Mouse (Mus musculus): ENCODE data around the gene Fnbp4. TPM values are rescaled to one million over a fixed set of nuclear protein-coding genes. Genes with fewer than 3 reads are reported as not detected.
"Not testable (repeated sequence)": the region's sequence is repeated elsewhere in the genome, so short reads cannot be mapped to it uniquely, and the experiment has no call there.

Fnbp4 gene
- polyA plus RNA-seq, 1 experiment from 2014 or later: 125 TPM

DNA sequence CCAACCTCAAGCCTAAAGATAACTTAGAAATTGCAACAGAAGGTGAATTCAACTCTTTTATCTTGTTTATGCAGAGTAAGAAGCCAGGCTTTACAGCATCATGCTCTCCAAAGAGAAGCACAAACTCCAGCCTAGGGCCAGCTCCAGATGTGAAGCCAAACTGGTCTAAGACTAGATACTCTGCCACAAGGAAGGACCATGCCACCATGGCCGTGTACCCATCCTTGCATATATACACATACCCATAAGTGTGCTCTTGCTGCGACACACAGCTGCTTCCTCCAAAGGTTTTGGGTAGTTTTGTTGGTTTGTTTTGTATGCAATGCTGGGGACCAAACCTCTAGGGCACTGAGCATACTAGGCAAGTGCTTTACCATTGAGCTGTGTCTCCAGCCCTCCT, 70.1 kb downstream of the Fnbp4 start:
- H3K27me3 ChIP-seq (ENCODE audit: low read depth, poor library complexity, severe bottlenecking): no peaks in the 10 kb centered on the region
- H3K27ac ChIP-seq: no peak overlapping the region
- no peaks in the 10 kb centered on the region for H3K36me3 ChIP-seq
- H3K4me1 ChIP-seq: no peaks in the 10 kb centered on the region
- no peak for DNase-seq (ENCODE audit: low spot score)
- 88% methylated on average over 2 of the region's 2 CpGs for WGBS
- no peaks in the 10 kb centered on the region for H3K9me3 ChIP-seq (replicated peaks)
- H3K4me3 ChIP-seq: no peak overlapping the region

DNA sequence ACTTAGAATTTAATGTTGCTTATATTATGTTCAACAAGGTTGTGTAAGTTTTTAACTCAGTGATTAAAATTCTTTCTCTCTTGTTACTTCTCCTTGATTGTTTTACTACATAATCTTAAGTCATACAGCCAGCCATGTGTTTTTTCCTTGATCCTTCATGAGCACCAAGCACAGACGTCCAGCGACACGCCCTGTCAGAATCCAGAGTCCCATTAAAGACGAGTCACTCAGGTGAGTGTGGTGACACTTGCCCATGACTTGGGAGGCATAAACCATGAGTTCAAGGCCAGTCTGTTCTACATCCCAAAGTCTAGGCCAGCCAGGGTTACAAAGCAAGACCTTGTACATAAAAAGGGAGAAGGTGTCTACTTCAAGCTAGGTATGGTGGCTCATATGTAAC, 71.0 kb downstream of the Fnbp4 start:
- H3K9me3 ChIP-seq (replicated peaks): no peaks in the 10 kb centered on the region
- H3K36me3 ChIP-seq: no peaks in the 10 kb centered on the region
- no peak for DNase-seq (ENCODE audit: low spot score)
- no peaks in the 10 kb centered on the region for H3K27me3 ChIP-seq (ENCODE audit: low read depth, poor library complexity, severe bottlenecking)
- no peak overlapping the region for H3K4me3 ChIP-seq
- H3K27ac ChIP-seq: no peak overlapping the region
- H3K4me1 ChIP-seq: no peaks in the 10 kb centered on the region
- WGBS: 80% methylated on average over 4 of the region's 4 CpGs

DNA sequence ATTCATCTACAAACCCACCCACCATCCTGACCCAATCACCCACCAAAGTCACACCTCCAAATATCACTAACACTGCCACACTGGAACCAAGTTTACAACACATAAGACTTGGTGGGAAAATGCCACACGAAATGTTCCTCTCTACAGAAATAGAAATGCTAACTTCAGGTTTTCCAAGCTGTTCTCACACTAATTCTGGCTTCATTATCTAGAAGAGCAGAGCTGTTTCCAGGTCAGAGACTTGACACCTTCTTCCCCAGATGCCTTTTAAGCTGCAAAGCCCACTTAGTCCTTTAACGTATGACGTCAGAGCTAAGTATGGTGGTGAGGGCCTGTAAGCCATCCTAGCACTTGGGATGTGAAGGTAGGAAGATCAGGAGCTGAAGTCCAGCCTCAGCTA, 73.5 kb downstream of the Fnbp4 start:
- H3K4me1 ChIP-seq: no peaks in the 10 kb centered on the region
- no peak for DNase-seq (ENCODE audit: low spot score)
- 86% methylated on average over 3 of the region's 3 CpGs for WGBS
- no peak overlapping the region for H3K4me3 ChIP-seq
- no peaks in the 10 kb centered on the region for H3K27me3 ChIP-seq (ENCODE audit: low read depth, poor library complexity, severe bottlenecking)
- H3K36me3 ChIP-seq: no peaks in the 10 kb centered on the region
- H3K9me3 ChIP-seq (replicated peaks): no peaks in the 10 kb centered on the region
- H3K27ac ChIP-seq: no peak overlapping the region

DNA sequence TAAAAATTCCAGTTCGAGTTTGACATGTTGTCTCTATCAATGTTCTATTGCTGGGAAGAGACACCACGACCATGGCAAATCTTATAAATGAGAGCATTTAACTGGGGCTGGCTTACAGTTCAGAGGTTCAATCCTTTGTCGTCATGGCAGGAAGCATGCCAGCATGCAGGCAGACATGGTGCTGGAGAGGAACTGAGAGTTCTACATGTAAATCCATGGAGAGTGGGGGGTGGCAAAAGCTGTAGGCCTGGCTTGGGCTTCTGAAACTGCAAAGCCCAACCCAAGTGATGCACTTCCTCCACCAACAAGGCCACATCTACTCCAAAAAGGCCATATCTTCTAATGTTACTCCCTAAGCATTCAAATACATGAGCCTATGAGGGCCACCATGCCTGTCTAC, 75.7 kb downstream of the Fnbp4 start:
- Histone ChIP-seq H3K4me1 (no peaks in the 10 kb centered on the region), H3K27ac (no peak overlapping the region), H3K9me3 (replicated peaks) (no peaks in the 10 kb centered on the region), H3K4me3 (no peak overlapping the region), H3K27me3 (ENCODE audit: low read depth, poor library complexity, severe bottlenecking) (no peaks in the 10 kb centered on the region), H3K36me3 (no peaks in the 10 kb centered on the region)
- 90% methylated on average over 3 of the region's 3 CpGs for WGBS
- no peak for DNase-seq (ENCODE audit: low spot score)

DNA sequence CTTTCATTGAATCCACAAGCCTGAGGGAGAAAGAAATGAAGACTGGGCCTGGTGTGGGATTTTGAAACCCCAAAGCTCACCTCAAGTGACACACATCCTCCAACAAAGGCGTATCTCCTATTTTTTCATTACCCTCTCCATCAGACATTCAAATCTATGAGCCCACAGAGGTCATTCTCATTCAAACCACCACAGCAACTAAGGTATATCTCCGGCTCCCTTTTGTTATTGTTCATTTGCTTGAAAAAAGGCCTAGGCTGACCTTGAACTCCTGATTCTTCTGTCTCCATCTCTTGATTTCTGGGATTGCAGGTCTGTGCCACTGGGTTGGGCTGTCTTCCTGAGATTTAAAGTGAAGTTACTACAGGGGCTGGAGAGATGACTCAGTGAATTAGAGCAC, 77.8 kb downstream of the Fnbp4 start:
- H3K36me3 ChIP-seq: no peaks in the 10 kb centered on the region
- no peak overlapping the region for H3K27ac ChIP-seq
- H3K4me1 ChIP-seq: no peaks in the 10 kb centered on the region
- WGBS: 90% methylated on average over 2 of the region's 2 CpGs
- H3K27me3 ChIP-seq (ENCODE audit: low read depth, poor library complexity, severe bottlenecking): no peaks in the 10 kb centered on the region
- DNase-seq (ENCODE audit: low spot score): no peak
- no peaks in the 10 kb centered on the region for H3K9me3 ChIP-seq (replicated peaks)
- no peak overlapping the region for H3K4me3 ChIP-seq

DNA sequence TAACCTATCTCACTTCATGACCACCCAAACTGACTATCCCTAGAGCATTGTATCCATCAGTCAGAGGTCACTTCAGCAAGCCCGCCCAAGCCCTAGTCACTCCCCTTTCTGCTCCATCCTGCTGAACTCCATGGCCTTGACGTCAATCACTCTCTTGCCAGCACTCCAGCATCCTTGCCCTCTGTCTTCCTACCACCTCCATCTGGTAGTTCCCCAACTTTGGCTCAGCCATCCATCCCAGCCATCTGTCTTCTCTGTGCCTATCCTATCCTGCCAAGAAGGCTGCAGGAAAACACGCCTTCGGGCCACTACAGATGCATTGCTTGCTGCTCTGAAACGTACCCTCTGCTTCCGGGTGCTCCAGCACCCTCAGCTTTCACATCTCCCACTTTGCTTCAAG, 78.6 kb downstream of the Fnbp4 start:
- no peaks in the 10 kb centered on the region for H3K27me3 ChIP-seq (ENCODE audit: low read depth, poor library complexity, severe bottlenecking)
- no peak overlapping the region for H3K27ac ChIP-seq
- H3K4me1 ChIP-seq: no peaks in the 10 kb centered on the region
- H3K9me3 ChIP-seq (replicated peaks): no peaks in the 10 kb centered on the region
- H3K4me3 ChIP-seq: no peak overlapping the region
- WGBS: 81% methylated on average over 6 of the region's 6 CpGs
- no peak for DNase-seq (ENCODE audit: low spot score)
- no peaks in the 10 kb centered on the region for H3K36me3 ChIP-seq

DNA sequence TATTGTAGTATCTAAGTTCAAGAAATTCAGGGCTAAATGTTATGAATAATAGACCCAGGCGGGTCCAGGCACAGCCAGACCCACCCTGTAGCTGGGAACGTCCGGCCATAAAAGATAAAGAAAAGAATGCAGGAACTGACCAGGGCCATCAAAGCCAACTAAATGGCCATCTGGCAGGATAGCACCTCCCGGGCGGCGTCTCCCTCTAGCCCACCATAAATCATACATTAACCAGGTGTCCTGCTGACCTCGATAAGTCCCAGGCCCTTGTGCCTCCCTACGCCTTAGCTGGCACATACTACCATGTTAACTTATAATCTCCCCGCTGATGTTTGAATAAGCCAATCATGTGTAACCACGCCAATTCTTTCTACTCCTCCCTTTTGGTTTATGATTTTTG, 79.4 kb downstream of the Fnbp4 start:
- not testable (repeated sequence) for H3K27ac ChIP-seq; H3K4me1 ChIP-seq; H3K27me3 ChIP-seq (ENCODE audit: low read depth, poor library complexity, severe bottlenecking); H3K9me3 ChIP-seq (replicated peaks); H3K4me3 ChIP-seq; H3K36me3 ChIP-seq; DNase-seq (ENCODE audit: low spot score)
- WGBS: 47% methylated on average over 10 of the region's 10 CpGs

DNA sequence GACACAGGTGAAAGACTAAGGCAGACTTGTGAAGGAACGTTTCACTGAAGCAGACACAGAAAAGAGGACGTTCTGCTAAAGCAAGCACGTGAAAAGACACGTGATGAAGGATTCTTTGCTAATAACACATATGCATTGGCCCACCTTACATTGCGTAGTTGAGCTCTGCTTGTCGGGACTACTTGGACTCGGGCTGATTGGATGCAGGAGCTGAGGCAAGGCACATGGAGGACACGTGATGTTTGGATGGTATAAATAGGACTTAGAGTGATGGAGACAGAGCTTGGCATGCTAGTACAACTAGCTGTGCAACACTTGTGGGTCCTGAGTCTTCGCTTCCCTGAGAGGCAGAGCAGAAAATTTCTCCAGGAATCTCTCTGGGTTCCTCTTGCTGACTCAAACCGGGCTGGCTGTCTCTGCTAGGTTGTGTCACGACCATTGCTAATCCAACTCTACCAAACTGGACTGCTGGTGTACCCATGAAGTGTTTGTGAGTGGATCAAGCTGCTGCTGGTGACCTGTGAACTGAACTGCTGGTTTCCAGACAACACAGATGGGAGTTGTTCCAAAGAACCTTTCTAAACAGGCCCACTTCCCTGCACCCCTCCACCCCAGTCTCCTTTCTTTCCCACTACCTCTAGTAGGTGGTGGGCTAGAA, 80.5 kb downstream of the Fnbp4 start:
- no peaks in the 10 kb centered on the region for H3K27me3 ChIP-seq (ENCODE audit: low read depth, poor library complexity, severe bottlenecking)
- DNase-seq (ENCODE audit: low spot score): no peak
- no peaks in the 10 kb centered on the region for H3K36me3 ChIP-seq
- H3K27ac ChIP-seq: no peak overlapping the region
- H3K9me3 ChIP-seq (replicated peaks): no peaks in the 10 kb centered on the region
- H3K4me3 ChIP-seq: no peak overlapping the region
- H3K4me1 ChIP-seq: no peaks in the 10 kb centered on the region
- 91% methylated on average over 11 of the region's 11 CpGs for WGBS

DNA sequence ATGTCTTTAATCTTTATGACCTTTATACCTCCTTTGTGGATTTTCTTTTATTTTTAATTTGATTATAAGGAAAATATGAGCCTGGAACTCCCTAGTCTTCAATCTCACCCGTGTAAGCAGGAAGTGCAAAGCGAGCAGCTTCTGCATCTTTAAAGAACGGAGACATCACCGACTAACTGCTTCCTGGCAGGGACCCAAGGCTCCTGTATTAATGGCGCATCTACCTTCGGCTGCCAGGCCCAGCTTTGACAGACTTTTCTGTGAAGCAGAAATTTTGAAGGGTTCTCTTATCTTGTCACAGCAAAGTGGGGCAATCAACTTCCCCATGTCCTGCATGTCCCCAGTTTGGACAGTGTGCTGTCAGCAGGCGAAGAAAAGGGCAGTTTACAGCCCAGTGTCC, 83.6 kb downstream of the Fnbp4 start:
- Histone ChIP-seq H3K27ac (no peak overlapping the region), H3K36me3 (no peaks in the 10 kb centered on the region), H3K27me3 (ENCODE audit: low read depth, poor library complexity, severe bottlenecking) (no peaks in the 10 kb centered on the region), H3K4me3 (no peak overlapping the region), H3K4me1 (no peaks in the 10 kb centered on the region), H3K9me3 (replicated peaks) (no peaks in the 10 kb centered on the region)
- 79% methylated on average over 7 of the region's 7 CpGs for WGBS
- DNase-seq (ENCODE audit: low spot score): no peak

Other genes starting within 250 kb of the Fnbp4 start
- 1.0 and 1.3 TPM in 2 replicates for gene Ptprj, start 164.7 kb upstream of the Fnbp4 start, polyA plus RNA-seq (2016; fragmentation: Nextera tagmentation; extraction: Ambion mirVana)
- 70.8 and 79.1 TPM in 2 replicates for gene Nup160, start 68.2 kb upstream of the Fnbp4 start, polyA plus RNA-seq (2016; fragmentation: Nextera tagmentation; extraction: Ambion mirVana)
- gene Agbl2, start 37.4 kb downstream of the Fnbp4 start, polyA plus RNA-seq (2016; fragmentation: Nextera tagmentation; extraction: Ambion mirVana): 0.33 and 0.36 TPM in 2 replicates
- gene Mtch2, start 101.8 kb downstream of the Fnbp4 start, polyA plus RNA-seq (2016; fragmentation: Nextera tagmentation; extraction: Ambion mirVana): 217 and 233 TPM in 2 replicates
- 3.2 and 5.5 TPM in 2 replicates for gene C1qtnf4, start 140.5 kb downstream of the Fnbp4 start, polyA plus RNA-seq (2016; fragmentation: Nextera tagmentation; extraction: Ambion mirVana)
- 52.0 and 63.6 TPM in 2 replicates for gene Kbtbd4, start 159.4 kb downstream of the Fnbp4 start, polyA plus RNA-seq (2016; fragmentation: Nextera tagmentation; extraction: Ambion mirVana)
- gene Ndufs3, start 159.5 kb downstream of the Fnbp4 start, polyA plus RNA-seq (2016; fragmentation: Nextera tagmentation; extraction: Ambion mirVana): 216 and 220 TPM in 2 replicates
- 139 and 150 TPM in 2 replicates for gene Celf1, start 195.0 kb downstream of the Fnbp4 start, polyA plus RNA-seq (2016; fragmentation: Nextera tagmentation; extraction: Ambion mirVana)